ENCODE assay signal across 8 mouse cellular contexts in the genomic region with DNA sequence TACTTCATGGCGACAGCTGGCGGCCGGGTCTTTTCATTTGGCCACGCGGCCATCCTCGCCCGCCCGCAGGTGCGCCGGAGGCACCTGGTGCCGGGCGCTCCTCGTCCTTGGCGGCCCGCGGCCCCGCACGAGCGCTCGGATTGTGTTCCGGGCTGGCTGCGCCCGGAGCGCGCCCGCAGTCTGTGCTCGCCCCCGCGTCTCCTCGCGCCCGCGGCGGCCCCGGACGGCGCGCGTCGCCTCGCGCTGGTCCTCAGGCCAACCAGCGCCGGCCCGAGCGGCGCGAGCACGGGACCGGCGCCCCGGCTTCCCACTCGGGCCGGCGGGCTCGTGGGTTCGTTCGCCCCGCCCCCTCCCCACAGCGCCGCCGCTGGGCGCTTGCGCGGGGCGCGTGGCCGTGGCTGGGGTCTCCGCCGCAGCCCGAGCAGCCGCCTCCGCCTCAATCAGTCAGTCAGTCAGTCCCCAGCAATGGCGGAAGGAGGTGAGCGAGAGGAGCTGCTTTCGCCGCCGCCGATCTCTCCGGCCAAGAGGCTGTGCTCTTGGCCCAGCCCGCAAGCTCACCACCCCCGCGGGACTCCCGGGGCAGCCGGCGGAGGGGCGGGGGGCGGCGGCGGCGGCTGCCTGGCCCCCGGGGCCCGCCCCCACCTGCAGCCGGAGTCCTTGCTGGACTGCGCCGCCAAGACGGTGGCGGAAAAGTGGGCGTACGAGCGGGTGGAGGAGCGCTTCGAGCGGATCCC. TPM values are rescaled to one million over a fixed set of nuclear protein-coding genes. Genes with fewer than 3 reads are reported as not detected.
DNase-seq lines count a peak whose midpoint lies in the region; ATAC-seq and TF ChIP-seq lines count a peak whose summit lies in the region.

A gene (plus strand): TSS at position 382 of the 734 bp plus-strand sequence.

- peak within 1 kb of the TSS; percentile 76 for H3K4me2 ChIP-seq in hindbrain, embryonic 16.5 days (ENCODE audit: low read length)

- TF ChIP-seq CTCF in gastrocnemius, adult 2 months (IDR thresholded peaks at IDR 0.05), result no peak

- WGBS in hindbrain, embryonic 16.5 days, result under 1% methylated on average over 82 of the region's 104 CpGs

- DNase-seq in adrenal gland, adult (ENCODE audit: inconsistent age in 2 of 2, low spot score in 1 of 2), result peak; percentile 83 to 92
- DNase-seq in cerebellum, postnatal 36 days, result peak; percentile 80 to 84
- peak; percentile 64 for DNase-seq in gastrocnemius, adult 2 months
- peak; percentile 63 to 83 for DNase-seq in left cerebral cortex, adult 18-20 months (ENCODE audit: low spot score in 2 of 2)
- DNase-seq in lung, postnatal 25 days (ENCODE audit: low spot score), result peak; percentile 50
- DNase-seq in retina, postnatal 7 days (ENCODE audit: low read depth, low spot score), result peak; percentile 77
- peak; percentile 43 to 60 for DNase-seq in urinary bladder, postnatal 36 days (ENCODE audit: low spot score in 2 of 2)

- peak within 1 kb of the TSS; percentile 95 for H3K9ac ChIP-seq in hindbrain, embryonic 16.5 days (ENCODE audit: low read depth, low read length)

- H3K36me3 ChIP-seq in hindbrain, embryonic 16.5 days (ENCODE audit: control insufficient read depth, insufficient read depth, low read length), result no peaks in the 10 kb centered on the region

- H3K27ac ChIP-seq in gastrocnemius, adult 2 months, result no peak within 1 kb of the TSS
- peak within 1 kb of the TSS; percentile 97 for H3K27ac ChIP-seq in hindbrain, embryonic 16.5 days (ENCODE audit: low read depth, low read length)

- intact Hi-C loops in gastrocnemius, adult 2 months (cut with DNase I), result no loop called here

- no peaks in the 10 kb centered on the region for H3K9me3 ChIP-seq in hindbrain, embryonic 16.5 days (ENCODE audit: control insufficient read depth, low read length)

- H3K4me3 ChIP-seq in gastrocnemius, adult 2 months, result peak within 1 kb of the TSS; percentile 88
- peak within 1 kb of the TSS; percentile 86 for H3K4me3 ChIP-seq in hindbrain, embryonic 16.5 days (ENCODE audit: low read length)

- peaks cover 8% of the 10 kb centered on the region for H3K4me1 ChIP-seq in hindbrain, embryonic 16.5 days (ENCODE audit: control insufficient read depth, insufficient read depth, low read depth, low read length)

- no peaks in the 10 kb centered on the region for H3K27me3 ChIP-seq in hindbrain, embryonic 16.5 days (replicated peaks; ENCODE audit: control insufficient read depth, insufficient read depth, low read length)

- peak; percentile 97 for ATAC-seq in hindbrain, embryonic 16.5 days

RNA-seq across cellular contexts. Expression of the gene that starts here (rescaled TPM):
- total RNA-seq in gastrocnemius, adult 2 months (2021), result under 1 TPM in 1 of 2 experiments, not detected in 1; 0.14 TPM
- 4.1 and 4.8 TPM in 2 replicates for polyA plus RNA-seq in hindbrain, embryonic 16.5 days (2015; fragmentation: Nextera tagmentation; extraction: Ambion mirVana)
- 10 to 100 TPM in 1 of 2 experiments, 1 to 10 TPM in 1; 9.6 to 10.9 TPM for total RNA-seq in left cerebral cortex, adult 18-20 months (2021)

Comparison
In these comparisons a context has a peak if more than half of its experiments do, and no peak if none do; other contexts are left out.
1. RNA of the gene that starts here (total RNA-seq): 9.6 to 10.9 TPM in left cerebral cortex, adult 18-20 months; 0.14 TPM in gastrocnemius, adult 2 months; every median in the first group is over 4 times any median in the second.
2. Peak in DNase-seq and H3K4me3 ChIP-seq in gastrocnemius, adult 2 months; RNA of the gene not detected or under 1 TPM.
3. Peak in every context shown above with its lines, with median percentiles within 50 percentile points of each other: DNase-seq.